Mouse (Mus musculus): ENCODE data around the gene Hist1h2ae.

DNA sequence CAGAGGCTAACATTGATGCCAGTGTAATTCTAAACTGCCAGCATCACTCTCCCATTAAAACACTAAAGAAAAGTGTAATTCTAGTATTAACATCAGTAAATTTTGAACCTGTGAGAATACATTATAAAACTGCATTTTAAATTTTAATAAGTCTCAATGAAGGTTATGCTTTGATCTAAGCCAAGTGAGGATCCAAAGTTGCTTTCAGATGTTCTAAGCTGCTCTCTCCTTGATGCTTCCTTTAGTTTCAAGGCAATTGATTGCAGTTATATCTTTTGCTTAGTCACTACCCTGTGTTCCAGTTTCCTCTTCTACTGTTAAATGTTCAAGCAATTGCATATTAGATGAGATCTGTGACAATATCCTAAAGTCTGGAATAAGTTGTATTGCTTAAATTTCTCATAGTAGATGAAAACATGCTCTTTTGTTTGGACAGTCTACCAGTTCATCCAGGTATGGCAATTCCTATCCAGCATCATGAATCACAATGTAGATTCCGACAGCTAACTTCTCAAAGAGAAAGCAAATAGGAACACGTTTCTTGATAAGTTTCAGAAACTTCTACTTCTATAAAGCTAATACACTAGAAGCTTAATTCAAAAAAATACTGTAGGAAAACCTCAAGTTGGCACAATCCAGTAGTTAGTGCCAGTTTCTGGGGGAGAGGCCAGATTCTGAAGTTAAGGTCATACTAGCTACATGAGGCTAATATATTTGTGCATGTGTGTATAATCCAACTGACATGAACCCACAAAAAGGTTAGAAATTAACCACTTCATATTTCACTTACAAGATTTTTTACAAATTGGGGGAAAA lies 1.4 kb upstream of the Hist1h2ae start:
- TF ChIP-seq CTCF (conservative IDR thresholded peaks at IDR 0.05; ENCODE audit: insufficient read depth, insufficient read length, low read depth, low read length) (no peak), POLR2A (IDR thresholded peaks at IDR 0.05; ENCODE audit: low read depth, low read length) (no peak)
